Comparison of ENCODE assay signal across 19 mouse cellular contexts in the genomic region with DNA sequence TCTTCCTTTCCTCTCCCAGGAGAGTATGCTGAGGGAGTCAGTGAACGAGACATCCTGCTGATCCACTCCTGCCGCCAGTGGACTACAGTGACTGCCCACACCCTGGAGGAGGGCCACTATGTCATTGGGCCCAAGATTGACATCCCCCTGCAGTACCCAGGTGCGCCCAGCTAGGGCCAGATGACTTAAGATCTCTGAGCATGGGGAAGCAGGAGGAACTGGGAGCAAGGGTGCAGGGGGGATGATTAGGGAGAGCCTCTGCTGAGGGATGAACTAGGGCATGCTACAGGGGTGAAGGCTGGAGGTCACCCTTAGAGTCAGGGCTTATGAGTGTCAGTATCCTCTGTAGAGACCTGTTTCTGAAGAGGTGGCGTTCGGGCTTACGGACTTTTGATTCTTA. TPM values are rescaled to one million over a fixed set of nuclear protein-coding genes. Genes with fewer than 3 reads are reported as not detected.
DNase-seq lines count a peak whose midpoint lies in the region; ATAC-seq and TF ChIP-seq lines count a peak whose summit lies in the region.
"Had no signal": no experiment of that assay in that cellular context is flagged by ENCODE, and none has a peak within 500 bp of the region (broad histone marks: within the 10 kb centered on the region; RNA-seq: fewer than 3 reads in every experiment).

No protein-coding gene starts in this region.

- H3K4me1 ChIP-seq in cerebellum, adult 2 months (ENCODE audit: control insufficient read depth, insufficient read depth, low read length) = no peaks in the 10 kb centered on the region
- H3K4me1 ChIP-seq in midbrain, embryonic 12.5 days = peaks cover 73% of the 10 kb centered on the region

- H3K36me3 ChIP-seq in midbrain, embryonic 12.5 days = peaks cover 10% of the 10 kb centered on the region; the same call in 1 of the 2 replicates

- peak overlapping the region; percentile 42; the same call in 1 of the 2 replicates for H3K27ac ChIP-seq in cerebellum, adult 2 months (ENCODE audit: insufficient read depth, low read length)
- H3K27ac ChIP-seq in midbrain, embryonic 12.5 days (replicated peaks) = peak overlapping the region; percentile 88

- TF ChIP-seq POLR2A in cerebellum, adult 2 months (IDR thresholded peaks at IDR 0.05; ENCODE audit: borderline replicate concordance, insufficient read depth, low read length) = no peak

- intact Hi-C loops in left cerebral cortex, postnatal 14 days (cut with DNase I) = no loop called here

- DNase-seq in cerebellum, adult 2 months = no peak
- DNase-seq in cerebellum, adult 11-12 months = no peak
- DNase-seq in testis, postnatal 10 days (ENCODE audit: low spot score) = peak; percentile 33
- DNase-seq in testis, postnatal 14 days (ENCODE audit: low spot score) = no peak
- no peak for DNase-seq in left cerebral cortex, adult 18-20 months (ENCODE audit: low spot score in 2 of 2)
- DNase-seq in left cerebral cortex, postnatal 14 days (ENCODE audit: low spot score in 2 of 2) = no peak
- DNase-seq in Muller cell, postnatal 12 days (ENCODE audit: inconsistent ontology term) = no peak
- DNase-seq: heart, postnatal 14 days; kidney, adult 9 months; right cerebral cortex, postnatal 14 days; thymus, adult 18-20 months had no signal

- ATAC-seq in midbrain, embryonic 12.5 days (ENCODE audit: low FRiP score, low read depth) = no peak

- peaks cover 7% of the 10 kb centered on the region; the same call in 1 of the 2 replicates for H3K27me3 ChIP-seq in cerebellum, adult 2 months (ENCODE audit: control insufficient read depth, insufficient read depth, low read length)
- peaks cover 22% of the 10 kb centered on the region for H3K27me3 ChIP-seq in midbrain, embryonic 12.5 days

- TF ChIP-seq CTCF in cerebellum, adult 2 months (IDR thresholded peaks at IDR 0.05; ENCODE audit: borderline replicate concordance, insufficient read depth, low read depth, low read length) = no peak

- no peaks in the 10 kb centered on the region for H3K9me3 ChIP-seq in midbrain, embryonic 12.5 days

- H3K9ac ChIP-seq in midbrain, embryonic 12.5 days (replicated peaks) = peak overlapping the region; percentile 85; the same call in 1 of the 2 replicates

- H3K4me2 ChIP-seq in midbrain, embryonic 12.5 days (replicated peaks) = peak overlapping the region; percentile 71

- no peak overlapping the region for H3K4me3 ChIP-seq in cerebellum, adult 2 months (replicated peaks; ENCODE audit: insufficient read depth, low read depth, low read length)
- peak overlapping the region; percentile 74; the same call in 1 of the 2 replicates for H3K4me3 ChIP-seq in midbrain, embryonic 12.5 days
- H3K4me3 ChIP-seq: erythroblast, embryonic 14.5 days had no signal

- WGBS in cerebellum, adult 2 months = 85% methylated on average over 6 of the region's 6 CpGs
- 58% methylated on average over 6 of the region's 6 CpGs for WGBS in midbrain, embryonic 12.5 days

RNA-seq across cellular contexts. Expression of gene 3110082J24Rik, which starts 2.3 kb away (rescaled TPM):
- 7.0 and 7.6 TPM in 2 replicates for polyA plus RNA-seq in cerebellum, adult 2 months (2012; rRNA removed)
- 7.2 and 7.6 TPM in 2 replicates for polyA plus RNA-seq in midbrain, embryonic 12.5 days (2016; fragmentation: Nextera tagmentation; extraction: Ambion mirVana)
- 1 to 10 TPM; 2.0 to 3.5 TPM for total RNA-seq in left cerebral cortex, adult 18-20 months (2021)
- total RNA-seq in left cerebral cortex, postnatal 14 days (2021) = 1 to 10 TPM; 2.1 to 3.7 TPM
- total RNA-seq: CH12.LX; gastrocnemius, adult 18-20 months; heart, adult 8-10 months; heart, postnatal 14 days; liver, adult 2 months; megakaryocyte-erythroid progenitor cell, adult 5-6 weeks had no signal
- polyA plus RNA-seq: erythroblast, embryonic 14.5 days; liver, adult 2 months; lung, embryonic 16.5 days had no signal

RNA-seq across cellular contexts. Expression of gene Garem2, which starts 3.3 kb away (rescaled TPM):
- polyA plus RNA-seq in cerebellum, adult 2 months (2012; rRNA removed) = 23.7 and 25.6 TPM in 2 replicates
- polyA plus RNA-seq in midbrain, embryonic 12.5 days (2016; fragmentation: Nextera tagmentation; extraction: Ambion mirVana) = 24.9 and 26.9 TPM in 2 replicates
- total RNA-seq in left cerebral cortex, adult 18-20 months (2021) = 10 to 100 TPM in 1 of 2 experiments, 1 to 10 TPM in 1; 10.0 to 10.7 TPM
- total RNA-seq in left cerebral cortex, postnatal 14 days (2021) = 10 to 100 TPM; 11.4 to 12.6 TPM
- total RNA-seq: gastrocnemius, adult 18-20 months; liver, adult 2 months had no signal
- polyA plus RNA-seq: erythroblast, embryonic 14.5 days; liver, adult 2 months had no signal

RNA-seq across cellular contexts. Expression of gene Tyms, which starts 34.8 kb away (rescaled TPM):
- 3.5 and 4.5 TPM in 2 replicates for polyA plus RNA-seq in cerebellum, adult 2 months (2012; rRNA removed)
- polyA plus RNA-seq in midbrain, embryonic 12.5 days (2016; fragmentation: Nextera tagmentation; extraction: Ambion mirVana) = 182 and 188 TPM in 2 replicates
- 1 to 10 TPM; 3.6 to 4.1 TPM for total RNA-seq in left cerebral cortex, adult 18-20 months (2021)
- total RNA-seq in left cerebral cortex, postnatal 14 days (2021) = 1 to 10 TPM; 4.1 to 4.2 TPM

RNA-seq across cellular contexts. Expression of gene Hadha, which starts 46.7 kb away (rescaled TPM):
- polyA plus RNA-seq in cerebellum, adult 2 months (2012; rRNA removed) = 88.2 and 89.6 TPM in 2 replicates
- 96.0 and 101 TPM in 2 replicates for polyA plus RNA-seq in midbrain, embryonic 12.5 days (2016; fragmentation: Nextera tagmentation; extraction: Ambion mirVana)
- total RNA-seq in left cerebral cortex, adult 18-20 months (2021) = 10 to 100 TPM; 58.3 to 64.8 TPM
- total RNA-seq in left cerebral cortex, postnatal 14 days (2021) = 10 to 100 TPM; 64.1 to 67.8 TPM

RNA-seq across cellular contexts. Expression of gene Hadhb, which starts 46.8 kb away (rescaled TPM):
- 129 and 148 TPM in 2 replicates for polyA plus RNA-seq in cerebellum, adult 2 months (2012; rRNA removed)
- 78.9 and 81.3 TPM in 2 replicates for polyA plus RNA-seq in midbrain, embryonic 12.5 days (2016; fragmentation: Nextera tagmentation; extraction: Ambion mirVana)
- 10 to 100 TPM; 78.7 to 78.9 TPM for total RNA-seq in left cerebral cortex, adult 18-20 months (2021)
- 10 to 100 TPM; 71.3 to 78.6 TPM for total RNA-seq in left cerebral cortex, postnatal 14 days (2021)
